Mouse (Mus musculus): ENCODE results near the gene Wwtr1. TPM values are rescaled to one million over a fixed set of nuclear protein-coding genes. Genes with fewer than 3 reads are reported as not detected.

Gene Wwtr1
- total RNA-seq, 2 experiments from 2014 or later: not detected

GRCm38 (mm10) chr3:57470981-57471601 lies 104.6 kb downstream of the Wwtr1 start:
- no peak for ATAC-seq (replicated peaks; ENCODE audit: low FRiP score, poor library complexity, severe bottlenecking)

DNA sequence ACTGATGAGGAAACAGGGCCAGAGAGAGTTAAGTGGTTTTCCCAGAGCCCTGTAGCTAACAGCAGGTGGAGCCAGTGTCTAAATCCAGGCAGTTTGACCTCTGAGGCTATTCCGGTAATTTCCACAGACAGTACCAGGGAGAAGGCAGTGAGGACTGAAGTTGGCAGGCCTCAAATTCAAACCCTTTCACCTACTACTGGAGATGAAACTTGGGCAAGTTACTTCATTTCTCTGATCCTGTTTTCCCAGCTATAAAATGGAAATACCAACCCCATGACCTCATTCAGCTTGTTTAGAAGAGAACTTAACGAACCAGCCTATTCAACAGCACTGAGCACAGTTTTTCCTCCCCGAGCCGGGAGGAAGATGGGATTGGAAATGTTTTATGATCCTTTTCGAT lies 105.4 kb downstream of the Wwtr1 start:
- no peak for ATAC-seq (replicated peaks; ENCODE audit: low FRiP score, poor library complexity, severe bottlenecking)

DNA sequence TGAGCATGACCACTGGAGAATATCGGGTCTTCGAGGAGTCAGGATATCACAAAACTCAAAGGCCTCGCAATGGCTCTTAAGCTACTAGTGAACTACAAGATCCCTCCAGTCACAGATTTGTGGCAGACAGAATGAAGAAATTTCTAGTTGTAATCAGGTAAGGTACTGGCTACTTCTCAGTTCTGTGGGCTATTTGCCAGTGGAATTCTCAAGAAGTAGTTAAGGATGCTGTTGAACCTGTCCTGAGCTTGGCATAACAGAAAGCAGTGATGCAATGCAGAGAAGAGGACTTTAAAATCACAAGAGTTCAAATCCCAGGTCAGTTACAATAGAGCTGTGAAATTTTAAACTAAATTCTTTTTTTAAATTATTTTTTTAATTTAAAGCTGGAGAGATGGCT lies 106.4 kb downstream of the Wwtr1 start:
- no peak for ATAC-seq (replicated peaks; ENCODE audit: low FRiP score, poor library complexity, severe bottlenecking)

DNA sequence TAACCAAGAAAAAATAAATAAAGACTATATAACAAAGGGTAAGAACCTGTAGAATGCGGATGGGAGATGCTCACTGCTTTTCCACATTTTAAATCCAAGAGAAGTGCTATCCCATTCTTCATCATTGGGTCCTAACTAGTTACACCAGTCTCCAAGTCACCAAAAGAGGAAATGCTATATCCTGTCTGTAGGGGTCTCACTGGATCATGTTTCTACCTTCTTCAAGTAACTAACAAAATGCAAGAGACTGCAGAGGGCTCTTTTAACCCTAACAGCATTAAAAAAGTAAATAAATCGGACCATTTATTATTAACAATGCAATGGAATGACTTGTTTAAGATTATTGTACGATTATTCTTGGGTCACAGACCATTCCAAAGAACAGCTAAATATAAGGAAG lies 109.4 kb downstream of the Wwtr1 start:
- no peak for ATAC-seq (replicated peaks; ENCODE audit: low FRiP score, poor library complexity, severe bottlenecking)

DNA sequence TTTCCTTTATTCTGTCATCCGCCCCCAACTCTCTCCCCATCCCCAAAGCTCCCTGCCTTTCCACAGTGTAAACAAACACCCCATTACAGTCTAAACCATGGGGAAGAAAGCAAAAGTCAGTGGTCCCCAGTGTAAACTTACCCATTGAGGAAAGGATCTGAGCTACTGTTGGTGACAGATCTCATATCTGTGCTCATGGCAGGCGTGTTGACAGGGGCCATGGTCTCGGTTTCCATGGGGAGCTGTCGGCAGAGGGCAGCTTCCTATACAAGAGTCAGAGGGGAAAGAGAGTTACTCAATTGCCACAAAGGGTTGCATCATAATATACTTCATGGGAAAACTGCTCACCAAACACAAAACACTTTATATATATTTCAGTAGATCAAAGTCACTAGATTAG lies 112.4 kb downstream of the Wwtr1 start:
- no peak for ATAC-seq (replicated peaks; ENCODE audit: low FRiP score, poor library complexity, severe bottlenecking)

GRCm38 (mm10) chr3:57458652-57459051 lies 117.1 kb downstream of the Wwtr1 start:
- no peak for ATAC-seq (replicated peaks; ENCODE audit: low FRiP score, poor library complexity, severe bottlenecking)

- ATAC-seq (replicated peaks; ENCODE audit: low FRiP score, poor library complexity, severe bottlenecking): no peak
Observed at GRCm38 (mm10) chr3:57448445-57448844, 127.3 kb downstream of the Wwtr1 start.

GRCm38 (mm10) chr3:57447889-57448288 lies 127.8 kb downstream of the Wwtr1 start:
- no peak for ATAC-seq (replicated peaks; ENCODE audit: low FRiP score, poor library complexity, severe bottlenecking)

GRCm38 (mm10) chr3:57445706-57446105 lies 130.0 kb downstream of the Wwtr1 start:
- ATAC-seq (replicated peaks; ENCODE audit: low FRiP score, poor library complexity, severe bottlenecking): no peak

DNA sequence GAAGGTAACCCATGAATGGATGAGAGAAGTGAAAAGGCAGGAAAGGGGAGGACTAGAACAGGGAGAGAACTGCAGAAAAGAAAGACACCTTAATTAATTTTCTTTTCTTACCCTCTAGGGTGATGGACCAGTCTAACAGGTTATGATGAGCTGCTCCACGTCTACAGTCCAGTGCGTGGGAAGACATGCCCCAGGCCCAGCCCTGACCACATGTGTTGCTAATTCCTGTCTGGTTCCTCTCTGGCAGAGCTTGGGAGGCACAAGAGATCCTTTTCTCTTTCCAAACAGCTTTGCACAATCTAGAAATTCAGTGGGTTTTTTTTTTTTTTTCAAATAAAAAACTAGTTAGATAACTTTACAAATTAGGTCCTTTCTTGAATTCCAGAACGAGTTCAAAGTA lies 134.8 kb downstream of the Wwtr1 start:
- ATAC-seq (replicated peaks; ENCODE audit: low FRiP score, poor library complexity, severe bottlenecking): no peak

DNA sequence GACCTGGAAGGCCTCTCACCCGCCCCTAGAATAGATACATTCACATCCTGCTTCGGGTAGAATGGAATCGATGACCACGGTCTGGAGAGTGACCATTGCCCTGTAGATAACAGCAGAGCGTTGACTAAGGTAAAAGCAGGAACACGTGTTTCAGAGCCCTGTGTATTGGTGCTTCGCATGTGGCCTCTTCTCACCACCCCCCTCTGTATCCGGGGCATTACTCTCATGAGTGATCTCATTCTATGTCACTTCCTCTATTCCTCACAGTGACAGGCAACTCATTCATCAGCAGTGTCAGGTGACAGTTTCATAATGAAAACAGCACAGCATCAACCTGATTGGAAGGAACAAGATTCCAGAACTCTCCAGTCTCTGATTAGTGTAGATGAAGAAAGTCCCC lies 140.3 kb downstream of the Wwtr1 start:
- ATAC-seq (replicated peaks; ENCODE audit: low FRiP score, poor library complexity, severe bottlenecking): no peak

DNA sequence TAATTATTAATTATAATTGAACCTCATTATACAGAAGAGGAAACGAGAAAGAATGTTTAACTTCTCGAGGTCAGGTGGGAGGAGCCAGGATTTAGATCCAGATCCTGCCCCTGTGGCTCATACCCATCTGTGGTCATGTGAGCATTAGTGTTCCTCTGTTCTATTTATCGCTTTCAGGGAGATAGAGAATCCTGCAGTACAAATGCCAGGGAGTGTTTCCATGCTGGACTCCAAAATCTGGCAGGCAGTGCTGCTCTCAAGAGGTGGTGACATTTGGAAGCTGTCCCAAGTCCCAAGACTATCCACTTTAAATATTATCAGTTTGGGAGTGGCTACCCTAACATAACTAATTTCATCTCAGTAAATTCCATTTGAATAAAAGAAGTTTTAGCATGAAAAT lies 144.0 kb downstream of the Wwtr1 start:
- ATAC-seq (replicated peaks; ENCODE audit: low FRiP score, poor library complexity, severe bottlenecking): no peak

DNA sequence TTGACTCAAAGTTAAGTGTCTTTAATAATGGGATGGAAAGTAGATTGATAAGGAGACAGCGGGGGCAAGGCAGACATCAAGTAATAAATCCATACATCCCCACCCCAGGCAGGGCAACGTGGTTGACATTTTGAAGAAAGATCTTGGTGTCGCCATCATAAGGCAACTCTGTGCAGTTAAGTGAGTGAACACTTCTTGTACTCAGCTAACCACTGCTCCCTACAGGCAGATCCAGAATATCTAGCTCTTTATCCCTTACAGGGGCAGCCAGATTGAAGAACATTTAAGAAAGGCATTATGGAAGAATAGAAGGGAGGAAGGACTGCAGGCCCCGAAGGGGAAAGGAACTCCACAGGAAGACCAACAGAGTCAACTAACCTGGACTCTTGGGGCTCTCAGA lies 146.2 kb downstream of the Wwtr1 start:
- ATAC-seq (replicated peaks; ENCODE audit: low FRiP score, poor library complexity, severe bottlenecking): no peak

DNA sequence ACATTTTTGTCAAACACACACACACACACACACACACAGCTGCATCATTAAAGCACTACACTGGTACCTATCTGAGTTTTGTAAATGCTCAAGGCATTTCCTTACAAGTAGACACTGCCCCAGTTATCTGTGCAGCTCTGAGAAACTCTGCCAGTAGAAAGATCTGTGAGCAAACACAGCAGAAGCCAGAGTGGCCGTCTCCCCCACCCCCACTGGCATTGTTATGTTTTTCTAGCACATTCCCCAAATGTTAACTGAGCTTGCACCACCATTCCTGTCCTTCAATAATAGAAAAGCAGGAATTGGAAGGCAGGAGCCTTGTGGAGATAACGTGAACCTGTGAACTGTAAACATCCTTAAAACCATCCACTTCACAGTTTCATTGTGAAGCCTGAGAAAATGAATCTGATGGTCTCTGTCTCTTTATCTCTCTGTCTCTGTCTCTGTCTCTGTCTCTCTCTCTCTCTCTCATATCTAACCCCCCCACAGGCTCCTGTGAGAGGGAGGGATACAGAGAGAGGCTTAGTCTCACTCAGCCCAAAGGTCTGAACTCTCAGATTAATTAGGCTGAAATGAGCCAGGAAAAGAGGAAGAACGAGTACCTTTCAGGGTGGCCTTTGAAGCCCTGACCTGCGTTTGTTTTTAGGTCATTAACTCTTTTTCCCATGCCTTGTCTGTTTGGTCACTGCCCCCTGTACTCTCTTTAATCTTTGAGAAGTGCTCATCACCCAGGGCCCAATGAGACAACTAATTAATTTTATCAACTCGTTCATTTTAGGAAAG lies 146.8 kb downstream of the Wwtr1 start:
- no peak for ATAC-seq (replicated peaks; ENCODE audit: low FRiP score, poor library complexity, severe bottlenecking)

GRCm38 (mm10) chr3:57426351-57426750 lies 149.4 kb downstream of the Wwtr1 start:
- no peak for ATAC-seq (replicated peaks; ENCODE audit: low FRiP score, poor library complexity, severe bottlenecking)

DNA sequence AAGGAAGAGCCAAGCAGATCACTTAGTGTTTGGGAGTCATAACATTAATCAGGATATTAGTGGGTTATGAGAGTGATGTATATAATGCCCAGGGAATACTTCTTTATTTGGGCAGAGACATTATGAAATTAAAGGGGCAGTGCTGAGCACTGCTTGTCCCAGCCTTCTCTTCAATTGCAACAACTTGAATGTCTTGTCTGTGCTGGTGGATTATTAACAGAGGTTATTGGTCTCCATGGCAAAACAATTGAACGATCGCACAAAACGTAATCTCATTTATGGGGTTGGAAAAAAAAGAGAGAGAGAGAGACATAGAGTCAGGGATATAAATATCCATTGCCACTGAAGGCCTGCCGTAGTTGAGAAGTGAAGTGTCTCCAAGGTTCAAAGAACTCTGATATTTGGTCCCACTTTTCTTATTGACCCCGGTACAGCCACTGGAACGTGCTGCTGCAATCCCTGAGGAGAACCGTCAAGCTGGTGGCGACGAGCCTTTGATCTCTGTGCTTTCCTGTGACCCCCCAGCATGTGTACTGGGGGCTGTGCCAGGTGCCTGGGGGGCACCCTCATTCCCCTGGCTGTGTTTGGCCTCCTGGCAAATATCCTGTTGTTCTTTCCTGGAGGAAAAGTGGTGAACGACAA lies 150.5 kb downstream of the Wwtr1 start, which contains the start of gene Tm4sf4:
Gene Tm4sf4, plus strand, starts transcription at position 226 of the 642 bp plus-strand sequence.
- ATAC-seq (replicated peaks; ENCODE audit: low FRiP score, poor library complexity, severe bottlenecking): no peak

- ATAC-seq (replicated peaks; ENCODE audit: low FRiP score, poor library complexity, severe bottlenecking): no peak
Observed at GRCm38 (mm10) chr3:57420660-57421059, 155.1 kb downstream of the Wwtr1 start.

DNA sequence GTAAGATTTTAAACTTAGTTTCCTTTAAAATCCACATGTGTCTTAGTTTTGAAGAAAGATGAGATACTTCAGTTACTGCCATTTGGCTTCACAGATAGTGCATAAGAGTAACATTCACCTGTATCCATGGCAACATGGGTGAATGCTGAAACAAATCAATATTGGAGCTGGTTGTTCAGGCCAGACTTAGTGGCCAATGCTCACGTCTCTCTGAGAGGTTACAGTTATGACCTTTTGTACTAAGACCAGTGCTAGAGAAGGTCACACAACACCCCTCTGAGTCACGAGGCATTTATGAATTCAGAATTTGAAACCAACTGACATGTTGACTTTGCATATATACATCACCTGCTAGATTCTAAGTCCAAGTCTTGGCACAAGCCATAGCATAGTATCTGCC lies 155.5 kb downstream of the Wwtr1 start:
- no peak for ATAC-seq (replicated peaks; ENCODE audit: low FRiP score, poor library complexity, severe bottlenecking)

GRCm38 (mm10) chr3:57411535-57411934 lies 164.2 kb downstream of the Wwtr1 start:
- ATAC-seq (replicated peaks; ENCODE audit: low FRiP score, poor library complexity, severe bottlenecking): no peak

All from erythroid progenitor cell, adult 5-6 weeks (primary cell).